Mouse (Mus musculus) limb, embryonic 13.5 days (tissue): ENCODE results near the gene Rffl. TPM values are rescaled to one million over a fixed set of nuclear protein-coding genes. Genes with fewer than 3 reads are reported as not detected.

Source experiments
- ATAC-seq: fragments of 200-750 bp; cut with Nextera tagmentation; 2 replicates; pipeline ENCODE4 v1.8.0; 2017; ENCODE audit warnings: low read depth, moderate number of reproducible peaks, moderate TSS enrichment; ENCODE audit not compliant: low FRiP score
- H3K27ac ChIP-seq: fragments of 300-500 bp; sonication (generic); 2 replicates; pipeline ENCODE4 v1.5.1; 2015; ENCODE audit warnings: inconsistent platforms, mild to moderate bottlenecking, moderate library complexity
- H3K27me3 ChIP-seq: fragments of 300-500 bp; sonication (generic); 2 replicates; pipeline ENCODE4 v1.6.1; 2015; ENCODE audit warnings: mild to moderate bottlenecking, inconsistent platforms
- H3K36me3 ChIP-seq: fragments of 300-500 bp; sonication (generic); 2 replicates; pipeline ENCODE4 v1.6.1; 2015; ENCODE audit warnings: inconsistent platforms, mild to moderate bottlenecking, moderate library complexity
- H3K4me1 ChIP-seq: fragments of 300-500 bp; sonication (generic); 2 replicates; pipeline ENCODE4 v1.6.1; 2015; ENCODE audit warnings: inconsistent platforms
- H3K4me2 ChIP-seq: fragments of 300-500 bp; sonication (generic); replicated peaks from 2 replicates; pipeline ENCODE4 v1.6.1; 2015; ENCODE audit warnings: inconsistent platforms, mild to moderate bottlenecking, moderate library complexity
- H3K4me3 ChIP-seq: fragments of 300-500 bp; sonication (generic); 2 replicates; pipeline ENCODE4 v1.5.1; 2015; ENCODE audit warnings: moderate library complexity, mild to moderate bottlenecking, inconsistent platforms
- H3K9ac ChIP-seq: fragments of 300-500 bp; sonication (generic); 2 replicates; pipeline ENCODE4 v1.6.1; 2015; ENCODE audit warnings: mild to moderate bottlenecking, inconsistent platforms
- H3K9me3 ChIP-seq: fragments of 300-500 bp; sonication (generic); 2 replicates; pipeline ENCODE4 v1.6.1; 2016; ENCODE audit warnings: inconsistent platforms
- WGBS: fragments of 180-500 bp; shearing (Covaris S2); methylation state at CpG from one replicate; pipeline ENCODE4 v1.1.7; 2015; 5-methylcytosine and 5-hydroxymethylcytosine counted together
- polyA plus RNA-seq: library from polyadenylated mRNA; unstranded; fragments of >200 nt; fragmentation: Nextera tagmentation; extraction: Ambion mirVana; gene quantifications from 2 replicates; pipeline ENCODE4 v1.2.1, GENCODE M21; 2015

Rffl gene
- polyA plus RNA-seq, 1 experiment from 2014 or later: 14.7 TPM

DNA sequence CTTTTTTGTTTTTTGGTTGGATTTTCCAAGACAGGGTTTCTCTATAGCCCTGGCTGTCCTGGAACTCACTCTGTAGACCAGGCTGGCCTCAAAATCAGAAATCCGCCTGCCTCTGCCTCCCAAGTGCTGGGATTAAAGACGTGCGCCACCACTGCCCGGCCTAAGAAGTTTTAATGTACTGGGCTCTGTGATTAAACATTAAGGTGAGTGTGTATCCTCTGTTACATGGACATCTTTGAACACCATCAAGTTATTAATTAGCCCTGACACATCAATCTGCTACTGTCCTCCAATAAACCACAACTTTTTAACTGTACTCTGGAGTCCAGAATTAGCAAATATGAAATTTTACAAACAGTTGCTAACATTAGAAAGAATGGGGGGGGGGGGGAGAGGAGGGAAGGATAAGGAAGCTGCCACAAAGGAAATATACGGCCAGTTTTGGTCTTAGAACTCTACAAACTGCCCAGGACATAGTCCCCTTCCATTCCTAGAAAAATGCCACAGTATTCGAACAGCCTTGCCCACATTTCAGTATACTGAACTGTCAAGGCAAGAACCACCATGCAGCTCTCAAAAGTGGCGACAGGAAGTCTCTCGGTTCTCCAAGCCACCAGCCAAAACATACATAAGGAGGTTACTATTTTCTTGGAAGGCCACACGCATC, 1.4 kb downstream of the Rffl start:
- Histone ChIP-seq H3K27me3 (no peaks in the 10 kb centered on the region), H3K4me3 (peak overlapping the region; percentile 85), H3K4me1 (peaks cover 6% of the 10 kb centered on the region), H3K4me2 (peak overlapping the region; percentile 77), H3K36me3 (no peaks in the 10 kb centered on the region), H3K27ac (no peak overlapping the region), H3K9me3 (no peaks in the 10 kb centered on the region), H3K9ac (peak overlapping the region; percentile 81)
- 72% methylated on average over 9 of the region's 9 CpGs for WGBS
- ATAC-seq: no peak

DNA sequence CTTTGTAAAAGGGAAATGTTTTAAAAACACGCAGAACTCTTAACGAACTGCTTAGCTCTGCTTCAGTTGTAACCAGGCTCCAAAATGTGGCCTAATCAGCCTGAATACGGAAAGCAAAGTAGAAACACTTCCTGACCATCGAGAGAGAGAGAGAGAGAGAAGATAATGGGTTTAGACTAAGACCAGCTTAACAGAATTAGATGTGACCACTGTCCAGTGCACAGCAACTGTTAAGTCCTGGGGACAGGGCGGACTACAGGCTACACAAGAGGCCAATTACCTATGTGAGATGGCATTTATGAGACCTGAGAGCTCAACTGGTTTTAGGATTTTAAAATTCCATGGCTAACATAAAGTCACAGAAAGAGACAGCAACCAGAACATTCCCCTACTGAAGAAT, 3.1 kb downstream of the Rffl start:
- Histone ChIP-seq H3K9ac (no peak overlapping the region), H3K27ac (no peak overlapping the region), H3K4me3 (no peak overlapping the region), H3K27me3 (no peaks in the 10 kb centered on the region), H3K36me3 (no peaks in the 10 kb centered on the region), H3K4me1 (peaks cover 9% of the 10 kb centered on the region), H3K9me3 (no peaks in the 10 kb centered on the region), H3K4me2 (no peak overlapping the region)
- 63% methylated on average over 5 of the region's 5 CpGs for WGBS
- no peak for ATAC-seq

DNA sequence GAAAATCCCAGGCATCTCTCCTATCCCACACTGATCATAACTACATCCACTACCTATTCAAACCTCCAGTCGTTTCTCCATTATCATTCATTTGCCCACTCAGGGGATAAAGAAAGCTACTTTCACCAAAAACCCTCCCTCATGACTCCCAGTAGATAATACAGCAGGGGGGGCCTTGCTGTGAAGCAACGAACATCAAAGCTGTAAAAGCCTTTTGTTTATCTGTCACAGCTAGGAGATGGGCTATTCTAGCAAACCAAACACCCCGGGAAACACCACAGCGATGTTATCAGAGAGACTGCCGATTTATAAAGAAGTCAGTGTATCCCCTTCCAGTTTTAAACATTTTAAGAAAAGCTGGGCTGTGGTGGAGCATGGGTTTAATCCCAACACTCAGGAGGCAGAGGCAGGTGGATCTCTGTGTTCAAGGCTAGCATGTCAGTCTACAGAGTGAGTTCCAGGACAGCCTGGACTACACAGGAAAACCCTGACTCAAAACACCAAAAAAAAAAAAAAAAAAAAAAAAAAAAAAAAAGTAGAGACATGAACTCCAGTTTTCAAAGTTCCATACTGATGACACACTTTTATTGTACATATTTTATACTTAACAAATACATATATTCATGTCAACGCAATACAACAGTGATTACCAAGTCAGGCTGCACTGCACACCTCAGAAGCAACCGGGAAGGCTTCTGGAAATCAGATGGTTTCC, 4.0 kb downstream of the Rffl start:
- Histone ChIP-seq H3K27me3 (no peaks in the 10 kb centered on the region), H3K4me1 (peaks cover 17% of the 10 kb centered on the region), H3K36me3 (no peaks in the 10 kb centered on the region), H3K4me2 (no peak overlapping the region), H3K9ac (no peak overlapping the region), H3K4me3 (no peak overlapping the region), H3K9me3 (no peaks in the 10 kb centered on the region), H3K27ac (no peak overlapping the region)
- WGBS: 33% methylated on average over 7 of the region's 7 CpGs
- no peak for ATAC-seq

DNA sequence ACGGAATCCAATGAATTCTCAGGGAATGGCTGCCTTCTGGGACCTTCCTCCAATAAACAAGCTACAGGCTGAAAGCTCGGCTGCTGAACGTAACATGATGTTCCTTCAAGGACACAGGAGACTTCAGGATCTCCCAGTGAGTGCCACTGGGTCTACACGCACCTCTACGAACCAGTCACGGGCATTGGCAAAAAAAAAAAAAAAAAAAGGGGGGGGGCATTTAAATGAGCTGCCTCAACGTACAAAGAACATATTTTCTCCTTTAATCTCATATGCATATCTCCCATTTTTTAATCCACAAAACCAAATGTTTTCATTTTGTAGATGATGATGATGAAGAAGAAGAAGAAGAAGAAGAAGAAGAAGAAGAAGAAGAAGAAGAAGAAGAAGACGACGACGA, 5.1 kb downstream of the Rffl start:
- ATAC-seq: no peak
- H3K36me3 ChIP-seq: no peaks in the 10 kb centered on the region
- H3K27me3 ChIP-seq: no peaks in the 10 kb centered on the region
- peaks cover 26% of the 10 kb centered on the region for H3K4me1 ChIP-seq
- H3K4me2 ChIP-seq: no peak overlapping the region
- no peak overlapping the region for H3K4me3 ChIP-seq
- no peaks in the 10 kb centered on the region for H3K9me3 ChIP-seq
- no peak overlapping the region for H3K9ac ChIP-seq
- 81% methylated on average over 10 of the region's 10 CpGs for WGBS
- H3K27ac ChIP-seq: no peak overlapping the region

DNA sequence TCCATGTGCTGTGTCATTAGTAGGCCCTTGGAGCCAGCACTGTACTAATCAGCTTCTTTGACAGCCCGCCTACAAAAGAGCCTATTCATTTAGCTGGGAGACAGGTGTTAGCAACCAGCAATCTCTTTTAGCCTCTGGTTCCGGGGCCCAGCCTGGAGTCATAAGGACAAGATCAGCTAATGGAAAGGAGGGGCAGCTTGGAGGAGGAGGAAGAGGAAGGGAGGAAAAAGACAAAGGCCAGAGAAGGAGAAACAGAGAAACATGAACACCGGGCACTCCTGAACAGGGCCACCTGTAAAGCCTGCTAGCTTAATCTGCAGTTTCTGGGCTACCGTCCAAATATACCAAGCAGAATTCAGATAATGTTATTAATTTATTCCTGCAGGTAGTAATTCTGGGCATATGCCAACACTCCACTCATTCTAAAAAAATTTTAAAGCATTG, 7.5 kb downstream of the Rffl start:
- no peak for ATAC-seq
- no peaks in the 10 kb centered on the region for H3K9me3 ChIP-seq
- no peaks in the 10 kb centered on the region for H3K36me3 ChIP-seq
- no peak overlapping the region for H3K9ac ChIP-seq
- WGBS: 50% methylated on average over 4 of the region's 4 CpGs
- H3K27ac ChIP-seq: peak overlapping the region; percentile 44; the same call in 1 of the 2 replicates
- no peak overlapping the region for H3K4me2 ChIP-seq
- peaks cover 21% of the 10 kb centered on the region for H3K4me1 ChIP-seq
- no peak overlapping the region for H3K4me3 ChIP-seq
- H3K27me3 ChIP-seq: no peaks in the 10 kb centered on the region

DNA sequence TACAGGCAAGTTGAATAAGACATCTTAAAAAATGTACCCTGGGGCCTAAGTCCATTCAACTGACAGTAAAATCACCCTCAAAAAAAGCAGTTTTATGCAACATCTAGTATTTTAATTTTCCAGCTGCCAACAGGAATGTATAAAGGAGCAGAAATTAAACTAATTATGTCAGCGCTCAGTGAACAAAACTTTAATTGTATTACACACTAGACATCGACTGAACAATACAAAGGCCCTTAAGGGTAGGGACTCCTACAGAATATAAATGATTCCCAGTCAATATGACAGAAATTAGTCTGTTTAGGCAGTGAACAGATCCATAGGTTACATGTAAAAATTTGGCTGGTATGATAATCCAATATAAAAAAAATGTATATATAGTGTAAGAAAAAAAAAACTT, 8.0 kb downstream of the Rffl start:
- Histone ChIP-seq H3K4me3 (no peak overlapping the region), H3K4me1 (peaks cover 19% of the 10 kb centered on the region), H3K9me3 (no peaks in the 10 kb centered on the region), H3K36me3 (no peaks in the 10 kb centered on the region), H3K27ac (no peak overlapping the region), H3K27me3 (no peaks in the 10 kb centered on the region), H3K4me2 (no peak overlapping the region), H3K9ac (no peak overlapping the region)
- no peak for ATAC-seq
- WGBS: 72% methylated on average over 2 of the region's 2 CpGs

DNA sequence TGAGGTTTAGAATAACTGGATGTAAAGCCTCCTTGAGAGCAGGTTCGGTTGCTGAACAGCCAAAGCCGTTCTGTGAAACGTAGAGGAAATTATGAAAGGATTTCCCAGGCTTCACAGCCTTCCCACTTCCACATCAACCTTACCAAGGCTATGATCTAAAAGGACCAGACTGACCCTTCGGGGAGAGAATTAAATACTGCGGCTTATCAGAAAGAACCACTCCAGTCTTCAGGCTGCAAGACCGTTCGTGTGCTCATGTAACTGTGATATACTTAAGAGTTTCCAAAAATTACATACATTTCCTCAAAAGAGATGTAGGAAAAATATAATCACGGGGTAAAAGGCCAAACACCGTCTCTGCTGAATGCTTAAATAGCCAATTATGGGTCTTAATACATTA, 8.4 kb downstream of the Rffl start:
- H3K9me3 ChIP-seq: no peaks in the 10 kb centered on the region

DNA sequence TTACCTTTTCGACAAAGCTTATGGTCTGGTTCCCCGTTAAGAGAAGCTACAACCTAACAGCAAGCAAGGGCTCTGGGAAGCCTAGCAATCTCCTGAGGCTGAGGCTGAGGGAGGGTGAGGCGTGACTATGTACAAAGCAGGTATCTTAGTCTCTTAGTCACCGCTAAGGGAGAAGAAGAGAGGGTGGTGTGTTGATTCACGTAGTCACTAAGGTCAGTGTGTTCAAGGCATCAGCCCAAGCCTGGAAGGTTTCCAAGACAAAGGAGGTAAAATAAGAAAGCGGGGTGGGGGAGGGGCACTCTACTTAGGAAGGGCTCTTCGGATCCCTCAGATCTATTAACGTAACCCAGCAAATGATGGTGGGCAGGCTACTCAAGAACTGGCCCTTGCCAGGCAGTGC, 9.5 kb downstream of the Rffl start:
- WGBS: 72% methylated on average over 8 of the region's 8 CpGs
- no peaks in the 10 kb centered on the region for H3K36me3 ChIP-seq
- H3K4me2 ChIP-seq: no peak overlapping the region
- ATAC-seq: no peak
- no peak overlapping the region for H3K27ac ChIP-seq
- H3K27me3 ChIP-seq: no peaks in the 10 kb centered on the region
- no peak overlapping the region for H3K9ac ChIP-seq
- no peaks in the 10 kb centered on the region for H3K9me3 ChIP-seq
- no peak overlapping the region for H3K4me3 ChIP-seq
- peaks cover 23% of the 10 kb centered on the region for H3K4me1 ChIP-seq

More for the DNA sequence above, 8.4 kb downstream of the Rffl start:
- Histone ChIP-seq H3K9ac (no peak overlapping the region), H3K27ac (no peak overlapping the region), H3K4me3 (no peak overlapping the region), H3K4me2 (no peak overlapping the region), H3K4me1 (peaks cover 19% of the 10 kb centered on the region), H3K36me3 (no peaks in the 10 kb centered on the region), H3K27me3 (no peaks in the 10 kb centered on the region)
- no peak for ATAC-seq
- WGBS: 72% methylated on average over 9 of the region's 9 CpGs

DNA sequence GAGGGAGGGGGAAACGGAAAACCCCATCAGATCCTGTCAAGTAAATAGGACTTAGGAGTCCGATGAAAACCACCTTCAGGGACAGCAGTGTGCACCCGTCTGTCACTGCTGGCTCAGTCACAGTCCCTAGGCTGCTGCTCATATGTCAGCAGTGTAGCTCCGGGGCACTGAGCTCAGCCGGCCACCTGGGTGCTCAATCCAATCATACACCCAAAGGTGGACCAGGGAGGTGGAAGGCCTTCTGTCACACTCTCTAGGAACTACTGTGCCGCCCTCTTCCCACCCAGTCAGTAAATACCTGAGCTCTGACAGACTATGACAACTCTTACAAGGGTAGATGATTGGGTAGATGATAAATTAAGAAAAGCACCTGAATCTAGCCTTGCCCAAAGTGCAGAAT, 10.3 kb downstream of the Rffl start:
- Histone ChIP-seq H3K27ac (no peak overlapping the region), H3K9ac (no peak overlapping the region), H3K36me3 (no peaks in the 10 kb centered on the region), H3K4me3 (no peak overlapping the region), H3K27me3 (no peaks in the 10 kb centered on the region), H3K4me2 (no peak overlapping the region), H3K4me1 (peaks cover 29% of the 10 kb centered on the region), H3K9me3 (no peaks in the 10 kb centered on the region)
- no peak for ATAC-seq
- 91% methylated on average over 6 of the region's 6 CpGs for WGBS

DNA sequence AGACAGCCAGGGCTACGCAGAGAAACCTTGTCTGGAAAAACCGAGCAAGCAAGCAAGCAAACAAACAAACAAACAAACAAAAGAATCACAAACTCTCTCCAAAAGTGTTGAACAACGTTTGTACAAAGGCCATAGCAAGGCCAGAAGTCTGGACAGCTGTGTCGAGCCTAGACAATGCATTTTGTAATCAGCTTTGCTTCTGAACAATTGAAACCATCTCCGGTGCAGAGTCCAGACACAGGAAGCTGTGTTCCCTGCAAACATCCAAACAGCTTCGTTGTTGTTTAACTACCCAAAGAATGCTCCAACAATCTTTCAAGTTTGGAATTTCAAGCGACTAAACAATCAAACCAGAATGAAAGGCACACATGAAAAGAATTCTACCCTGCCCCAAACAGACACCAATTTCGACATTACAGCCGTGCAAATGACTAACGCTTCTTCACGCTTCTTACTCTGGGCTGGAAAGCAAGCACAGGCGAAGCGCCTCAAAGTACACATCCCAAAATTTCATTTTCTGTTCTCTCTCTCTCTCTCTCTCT, 13.6 kb downstream of the Rffl start:
- Histone ChIP-seq H3K27me3 (no peaks in the 10 kb centered on the region), H3K4me2 (no peak overlapping the region), H3K4me3 (no peak overlapping the region), H3K4me1 (peaks cover 21% of the 10 kb centered on the region), H3K27ac (no peak overlapping the region), H3K9me3 (no peaks in the 10 kb centered on the region), H3K9ac (no peak overlapping the region), H3K36me3 (no peaks in the 10 kb centered on the region)
- no peak for ATAC-seq
- 84% methylated on average over 13 of the region's 13 CpGs for WGBS

DNA sequence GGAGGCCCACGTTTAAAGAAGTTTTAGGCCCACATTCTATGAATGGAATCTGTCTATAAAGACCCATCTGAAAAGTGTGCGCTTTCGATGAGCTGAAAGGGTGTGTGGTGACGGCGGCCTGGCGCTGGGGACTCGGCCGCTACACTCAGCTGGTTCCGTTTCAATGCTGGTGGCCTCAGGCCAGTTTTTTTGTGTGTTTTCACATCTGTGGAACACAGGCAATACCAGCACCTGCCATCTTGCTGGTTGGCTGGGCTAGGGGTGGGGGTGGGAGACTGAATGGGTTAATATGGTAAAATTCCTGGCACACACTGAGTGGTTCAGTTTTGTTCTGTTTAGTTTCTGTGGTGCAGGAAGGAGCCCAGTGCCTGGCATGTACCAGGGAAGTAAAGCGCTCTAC, 15.0 kb downstream of the Rffl start:
- WGBS: 72% methylated on average over 10 of the region's 10 CpGs
- H3K4me3 ChIP-seq: no peak overlapping the region
- H3K9me3 ChIP-seq: no peaks in the 10 kb centered on the region
- H3K4me2 ChIP-seq: no peak overlapping the region
- peaks cover 10% of the 10 kb centered on the region for H3K4me1 ChIP-seq
- H3K9ac ChIP-seq: no peak overlapping the region
- H3K27ac ChIP-seq: no peak overlapping the region; the same call in 1 of the 2 replicates
- H3K27me3 ChIP-seq: no peaks in the 10 kb centered on the region
- no peaks in the 10 kb centered on the region for H3K36me3 ChIP-seq
- no peak for ATAC-seq

DNA sequence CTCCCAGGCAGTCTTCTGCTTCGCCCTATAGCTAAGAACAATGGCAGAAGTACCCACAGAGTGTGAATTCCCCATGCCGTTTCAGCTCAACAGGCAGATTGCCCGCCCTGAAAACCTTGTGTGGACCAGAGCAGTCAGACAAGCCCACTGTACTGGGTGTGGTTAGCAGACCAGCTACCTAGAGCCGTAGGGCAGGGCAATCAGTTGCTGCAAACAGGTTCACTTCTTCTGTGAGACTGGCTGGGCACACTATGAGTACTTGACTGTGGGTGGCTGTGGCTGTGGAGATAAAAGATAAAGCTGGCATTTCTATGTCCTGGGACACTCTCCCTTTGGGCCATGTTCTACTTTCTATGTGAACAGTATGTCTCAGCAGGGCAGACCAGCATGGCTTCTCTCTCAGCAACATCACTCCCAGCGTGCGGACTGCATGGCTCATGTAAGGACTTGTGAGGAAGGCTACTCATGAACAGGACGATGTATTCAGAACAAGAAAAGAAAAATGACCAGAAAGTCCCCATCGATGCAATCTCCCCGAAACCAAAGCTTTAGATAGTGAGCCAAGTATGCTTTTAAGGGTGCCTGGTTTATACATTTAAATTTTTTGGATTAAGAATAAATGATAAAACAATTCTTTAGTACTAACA, 15.6 kb downstream of the Rffl start:
- peaks cover 14% of the 10 kb centered on the region for H3K4me1 ChIP-seq
- no peaks in the 10 kb centered on the region for H3K36me3 ChIP-seq
- ATAC-seq: no peak
- H3K9me3 ChIP-seq: no peaks in the 10 kb centered on the region
- no peak overlapping the region for H3K27ac ChIP-seq
- H3K4me2 ChIP-seq: no peak overlapping the region
- WGBS: 88% methylated on average over 9 of the region's 9 CpGs
- H3K4me3 ChIP-seq: no peak overlapping the region
- no peaks in the 10 kb centered on the region for H3K27me3 ChIP-seq
- H3K9ac ChIP-seq: no peak overlapping the region
